Mouse (Mus musculus): ENCODE results near the gene Tmem131l. TPM values are rescaled to one million over a fixed set of nuclear protein-coding genes. Genes with fewer than 3 reads are reported as not detected.

Gene Tmem131l
- polyA plus RNA-seq, 1 experiment from 2014 or later, result 35.7 TPM

GRCm38 (mm10) chr3:83967791-83968190 lies 72.2 kb downstream of the Tmem131l start:
- H3K4me1 ChIP-seq (replicated peaks; ENCODE audit: control insufficient read depth, insufficient read depth, low read length), result peaks cover 13% of the 10 kb centered on the region
- no peak for DNase-seq (ENCODE audit: low spot score)

GRCm38 (mm10) chr3:83965333-83965732 lies 74.6 kb downstream of the Tmem131l start:
- Histone ChIP-seq H3K9ac (ENCODE audit: low read depth, low read length) (no peak overlapping the region), H3K27ac (ENCODE audit: low read depth, low read length) (no peak overlapping the region), H3K36me3 (ENCODE audit: control insufficient read depth, insufficient read depth, low read length) (peaks cover 2% of the 10 kb centered on the region; the same call in 1 of the 2 replicates), H3K4me2 (no peak overlapping the region), H3K9me3 (ENCODE audit: control insufficient read depth, low read length) (no peaks in the 10 kb centered on the region), H3K4me1 (replicated peaks; ENCODE audit: control insufficient read depth, insufficient read depth, low read length) (peaks cover 5% of the 10 kb centered on the region), H3K4me3 (ENCODE audit: low read depth, low read length) (no peak overlapping the region), H3K27me3 (replicated peaks; ENCODE audit: control insufficient read depth, insufficient read depth, low read length) (no peaks in the 10 kb centered on the region)
- ATAC-seq (replicated peaks; ENCODE audit: low FRiP score), result no peak
- WGBS, result 82% methylated on average over 2 of the region's 2 CpGs
- no peak for DNase-seq (ENCODE audit: low spot score)

More at GRCm38 (mm10) chr3:83967791-83968190, 72.2 kb downstream of the Tmem131l start:
- no peaks in the 10 kb centered on the region for H3K36me3 ChIP-seq (ENCODE audit: control insufficient read depth, insufficient read depth, low read length)
- H3K27me3 ChIP-seq (replicated peaks; ENCODE audit: control insufficient read depth, insufficient read depth, low read length), result no peaks in the 10 kb centered on the region
- H3K9ac ChIP-seq (ENCODE audit: low read depth, low read length), result no peak overlapping the region
- no peak overlapping the region for H3K27ac ChIP-seq (ENCODE audit: low read depth, low read length)
- no peak overlapping the region for H3K4me3 ChIP-seq (ENCODE audit: low read depth, low read length)
- no peak overlapping the region for H3K4me2 ChIP-seq
- no peaks in the 10 kb centered on the region for H3K9me3 ChIP-seq (ENCODE audit: control insufficient read depth, low read length)
- 89% methylated on average over 3 of the region's 3 CpGs for WGBS
- no peak for ATAC-seq (replicated peaks; ENCODE audit: low FRiP score)

- Histone ChIP-seq H3K27ac (ENCODE audit: low read depth, low read length) (no peak overlapping the region), H3K4me3 (ENCODE audit: low read depth, low read length) (no peak overlapping the region), H3K27me3 (replicated peaks; ENCODE audit: control insufficient read depth, insufficient read depth, low read length) (no peaks in the 10 kb centered on the region), H3K4me1 (replicated peaks; ENCODE audit: control insufficient read depth, insufficient read depth, low read length) (0 out of 2 replicates have a peak, but pooled peaks cover 2% of the 10 kb centered on the region), H3K9ac (ENCODE audit: low read depth, low read length) (no peak overlapping the region), H3K4me2 (no peak overlapping the region), H3K9me3 (ENCODE audit: control insufficient read depth, low read length) (no peaks in the 10 kb centered on the region), H3K36me3 (ENCODE audit: control insufficient read depth, insufficient read depth, low read length) (peaks cover 6% of the 10 kb centered on the region; the same call in 1 of the 2 replicates)
- 84% methylated on average over 5 of the region's 5 CpGs for WGBS
- DNase-seq (ENCODE audit: low spot score) (no peak), ATAC-seq (replicated peaks; ENCODE audit: low FRiP score) (no peak)
Observed at GRCm38 (mm10) chr3:83963705-83964104, 76.3 kb downstream of the Tmem131l start.

GRCm38 (mm10) chr3:83962571-83962970 lies 77.4 kb downstream of the Tmem131l start:
- Histone ChIP-seq H3K4me1 (replicated peaks; ENCODE audit: control insufficient read depth, insufficient read depth, low read length) (0 out of 2 replicates have a peak, but pooled peaks cover 2% of the 10 kb centered on the region), H3K27me3 (replicated peaks; ENCODE audit: control insufficient read depth, insufficient read depth, low read length) (no peaks in the 10 kb centered on the region), H3K27ac (ENCODE audit: low read depth, low read length) (no peak overlapping the region), H3K9ac (ENCODE audit: low read depth, low read length) (no peak overlapping the region), H3K4me3 (ENCODE audit: low read depth, low read length) (no peak overlapping the region), H3K36me3 (ENCODE audit: control insufficient read depth, insufficient read depth, low read length) (peaks cover 12% of the 10 kb centered on the region; the same call in 1 of the 2 replicates), H3K4me2 (no peak overlapping the region), H3K9me3 (ENCODE audit: control insufficient read depth, low read length) (no peaks in the 10 kb centered on the region)
- no peak for DNase-seq (ENCODE audit: low spot score)
- 64% methylated on average over 3 of the region's 3 CpGs for WGBS
- no peak for ATAC-seq (replicated peaks; ENCODE audit: low FRiP score)

GRCm38 (mm10) chr3:83962076-83962475 lies 77.9 kb downstream of the Tmem131l start:
- Histone ChIP-seq H3K4me1 (replicated peaks; ENCODE audit: control insufficient read depth, insufficient read depth, low read length) (0 out of 2 replicates have a peak, but pooled peaks cover 2% of the 10 kb centered on the region), H3K4me2 (no peak overlapping the region), H3K9ac (ENCODE audit: low read depth, low read length) (no peak overlapping the region), H3K36me3 (ENCODE audit: control insufficient read depth, insufficient read depth, low read length) (peaks cover 16% of the 10 kb centered on the region; the same call in 1 of the 2 replicates), H3K27me3 (replicated peaks; ENCODE audit: control insufficient read depth, insufficient read depth, low read length) (no peaks in the 10 kb centered on the region), H3K27ac (ENCODE audit: low read depth, low read length) (no peak overlapping the region), H3K4me3 (ENCODE audit: low read depth, low read length) (no peak overlapping the region), H3K9me3 (ENCODE audit: control insufficient read depth, low read length) (no peaks in the 10 kb centered on the region)
- ATAC-seq (replicated peaks; ENCODE audit: low FRiP score) (no peak), DNase-seq (ENCODE audit: low spot score) (no peak)
- 88% methylated on average over 7 of the region's 7 CpGs for WGBS

GRCm38 (mm10) chr3:83958951-83959681 lies 80.9 kb downstream of the Tmem131l start:
- WGBS, result 87% methylated on average over 7 of the region's 7 CpGs
- Histone ChIP-seq H3K4me3 (ENCODE audit: low read depth, low read length) (no peak overlapping the region), H3K27me3 (replicated peaks; ENCODE audit: control insufficient read depth, insufficient read depth, low read length) (no peaks in the 10 kb centered on the region), H3K27ac (ENCODE audit: low read depth, low read length) (no peak overlapping the region), H3K4me2 (no peak overlapping the region), H3K4me1 (replicated peaks; ENCODE audit: control insufficient read depth, insufficient read depth, low read length) (no peaks in the 10 kb centered on the region), H3K36me3 (ENCODE audit: control insufficient read depth, insufficient read depth, low read length) (peaks cover 16% of the 10 kb centered on the region; the same call in 1 of the 2 replicates), H3K9me3 (ENCODE audit: control insufficient read depth, low read length) (no peaks in the 10 kb centered on the region), H3K9ac (ENCODE audit: low read depth, low read length) (no peak overlapping the region)
- no peak for ATAC-seq (replicated peaks; ENCODE audit: low FRiP score)
- DNase-seq (ENCODE audit: low spot score), result no peak

GRCm38 (mm10) chr3:83953879-83954278 lies 86.1 kb downstream of the Tmem131l start:
- 85% methylated on average over 8 of the region's 8 CpGs for WGBS

GRCm38 (mm10) chr3:83948801-83949200 lies 91.2 kb downstream of the Tmem131l start:
- no peak overlapping the region for H3K9ac ChIP-seq (ENCODE audit: low read depth, low read length)
- no peaks in the 10 kb centered on the region; the same call in 1 of the 2 replicates for H3K36me3 ChIP-seq (ENCODE audit: control insufficient read depth, insufficient read depth, low read length)
- no peak overlapping the region for H3K4me3 ChIP-seq (ENCODE audit: low read depth, low read length)
- no peak overlapping the region for H3K4me2 ChIP-seq
- 70% methylated on average over 4 of the region's 4 CpGs for WGBS
- H3K27ac ChIP-seq (ENCODE audit: low read depth, low read length), result no peak overlapping the region
- no peaks in the 10 kb centered on the region for H3K9me3 ChIP-seq (ENCODE audit: control insufficient read depth, low read length)
- no peak for ATAC-seq (replicated peaks; ENCODE audit: low FRiP score)
- H3K4me1 ChIP-seq (replicated peaks; ENCODE audit: control insufficient read depth, insufficient read depth, low read length), result peaks cover 4% of the 10 kb centered on the region
- no peaks in the 10 kb centered on the region for H3K27me3 ChIP-seq (replicated peaks; ENCODE audit: control insufficient read depth, insufficient read depth, low read length)
- DNase-seq (ENCODE audit: low spot score), result no peak

More at GRCm38 (mm10) chr3:83953879-83954278, 86.1 kb downstream of the Tmem131l start:
- no peaks in the 10 kb centered on the region for H3K27me3 ChIP-seq (replicated peaks; ENCODE audit: control insufficient read depth, insufficient read depth, low read length)
- H3K9ac ChIP-seq (ENCODE audit: low read depth, low read length), result no peak overlapping the region
- peaks cover 4% of the 10 kb centered on the region for H3K4me1 ChIP-seq (replicated peaks; ENCODE audit: control insufficient read depth, insufficient read depth, low read length)
- ATAC-seq (replicated peaks; ENCODE audit: low FRiP score) (no peak), DNase-seq (ENCODE audit: low spot score) (no peak)
- no peak overlapping the region for H3K4me2 ChIP-seq
- no peak overlapping the region for H3K27ac ChIP-seq (ENCODE audit: low read depth, low read length)
- H3K9me3 ChIP-seq (ENCODE audit: control insufficient read depth, low read length), result no peaks in the 10 kb centered on the region
- H3K4me3 ChIP-seq (ENCODE audit: low read depth, low read length), result no peak overlapping the region
- peaks cover 11% of the 10 kb centered on the region; the same call in 1 of the 2 replicates for H3K36me3 ChIP-seq (ENCODE audit: control insufficient read depth, insufficient read depth, low read length)
